Mouse (Mus musculus): ENCODE measurements at regions not wholly inside any gene's neighbourhood (a gene's known extent, or its start where the extent isn't known, plus 50 kb on each side); places are given as distances from the start of the nearest gene placed in this dataset.

- TF ChIP-seq CTCF (IDR thresholded peaks at IDR 0.05; ENCODE audit: low read depth) (no peak), EP300 (IDR thresholded peaks at IDR 0.05; ENCODE audit: low read depth) (no peak)
Measured at GRCm38 (mm10) chr8:8182108-8182507, 478.9 kb downstream of the Efnb2 start.

Data from liver, embryonic 14.5 days (tissue).